Mouse (Mus musculus): ENCODE data around the gene Mertk. TPM values are rescaled to one million over a fixed set of nuclear protein-coding genes. Genes with fewer than 3 reads are reported as not detected.
"Not testable (repeated sequence)": the region's sequence is repeated elsewhere in the genome, so short reads cannot be mapped to it uniquely, and the experiment has no call there.

The Mertk gene
- polyA plus RNA-seq, 1 experiment from 2014 or later: 6.1 TPM

DNA sequence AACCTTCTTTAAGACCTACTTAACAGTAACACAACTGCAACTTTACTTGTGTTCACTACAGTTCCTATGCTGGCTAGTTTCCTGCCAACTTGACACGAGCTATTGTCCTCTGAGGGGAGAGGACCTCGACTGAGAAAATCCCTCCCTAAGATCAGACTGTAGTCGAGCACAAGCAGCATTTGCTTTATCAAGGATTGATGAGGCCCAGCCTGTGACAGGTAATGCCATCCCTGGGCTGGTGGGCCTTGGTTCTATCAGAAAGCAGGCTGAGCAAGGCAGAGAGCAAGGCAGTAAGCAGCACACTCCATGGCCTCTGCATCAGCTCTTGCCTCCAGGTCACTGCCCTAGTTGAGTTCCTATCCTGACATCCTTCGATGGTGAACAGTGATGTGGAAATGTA, 5.5 kb upstream of the Mertk start:
- Histone ChIP-seq H3K27ac (ENCODE audit: low read depth) (no peak overlapping the region), H3K4me3 (ENCODE audit: low read depth, low read length) (no peak overlapping the region), H3K9ac (replicated peaks) (no peak overlapping the region), H3K36me3 (replicated peaks; ENCODE audit: insufficient read depth, low read length) (no peaks in the 10 kb centered on the region), H3K4me1 (ENCODE audit: insufficient read depth) (no peaks in the 10 kb centered on the region), H3K27me3 (ENCODE audit: insufficient read depth, low read length) (no peaks in the 10 kb centered on the region), H3K9me3 (ENCODE audit: low read length) (no peaks in the 10 kb centered on the region), H3K4me2 (ENCODE audit: low read depth, low read length) (no peak overlapping the region)
- ATAC-seq (no peak), DNase-seq (no peak)
- WGBS (ENCODE audit: insufficient replicate concordance): 54% methylated on average over 4 of the region's 4 CpGs
- TF ChIP-seq EP300 (IDR thresholded peaks at IDR 0.05; ENCODE audit: low read depth): no peak
- TF ChIP-seq CTCF (IDR thresholded peaks at IDR 0.05; ENCODE audit: low read depth): no peak

DNA sequence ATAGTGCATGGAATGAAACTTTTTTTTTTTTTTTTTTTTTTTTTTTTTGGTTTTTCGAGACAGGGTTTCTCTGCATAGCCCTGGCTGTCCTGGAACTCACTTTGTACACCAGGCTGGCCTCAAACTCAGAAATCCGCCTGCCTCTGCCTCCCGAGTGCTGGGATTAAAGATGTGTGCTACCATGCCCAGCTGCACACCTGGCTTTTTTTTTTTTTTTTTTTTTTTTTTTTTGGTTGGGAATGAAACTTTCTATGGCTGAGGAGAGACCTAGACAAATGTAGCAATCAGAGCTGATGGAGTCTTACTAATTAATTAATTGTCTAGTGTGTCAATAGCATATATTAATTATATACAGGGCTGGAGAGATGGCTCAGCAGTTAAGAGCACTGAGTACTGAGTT, 4.9 kb upstream of the Mertk start:
- not testable (repeated sequence) for DNase-seq; H3K9ac ChIP-seq (replicated peaks); H3K27ac ChIP-seq (ENCODE audit: low read depth); H3K27me3 ChIP-seq (ENCODE audit: insufficient read depth, low read length); H3K4me1 ChIP-seq (ENCODE audit: insufficient read depth); H3K4me2 ChIP-seq (ENCODE audit: low read depth, low read length); H3K36me3 ChIP-seq (replicated peaks; ENCODE audit: insufficient read depth, low read length); H3K4me3 ChIP-seq (ENCODE audit: low read depth, low read length); ATAC-seq; H3K9me3 ChIP-seq (ENCODE audit: low read length)
- 73% methylated on average over 3 of the region's 3 CpGs for WGBS (ENCODE audit: insufficient replicate concordance)

DNA sequence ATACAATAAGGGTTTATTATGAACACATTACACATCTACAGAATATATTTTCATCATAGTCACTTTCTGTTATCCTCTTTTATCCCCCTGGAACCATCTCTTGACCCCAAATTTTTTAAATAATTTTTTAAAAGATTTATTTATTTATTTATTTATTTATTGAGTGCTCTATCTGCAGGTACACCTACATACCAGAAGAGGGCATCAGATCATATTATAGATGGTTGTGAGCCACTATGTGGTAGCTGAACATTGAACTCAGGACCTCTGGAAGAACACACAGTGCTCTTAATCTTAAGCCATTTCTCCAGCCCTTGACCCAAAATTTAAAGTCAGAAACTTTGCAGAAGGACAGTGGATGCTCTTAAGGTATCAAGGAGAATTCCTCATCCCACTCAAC, 4.2 kb upstream of the Mertk start:
- ATAC-seq (no peak), DNase-seq (no peak)
- TF ChIP-seq CTCF (IDR thresholded peaks at IDR 0.05; ENCODE audit: low read depth): peak; percentile 23; the same call in 1 of the 2 replicates
- no peak for TF ChIP-seq EP300 (IDR thresholded peaks at IDR 0.05; ENCODE audit: low read depth)
- no peak overlapping the region for H3K4me2 ChIP-seq (ENCODE audit: low read depth, low read length)
- H3K9me3 ChIP-seq (ENCODE audit: low read length): no peaks in the 10 kb centered on the region
- no peak overlapping the region for H3K4me3 ChIP-seq (ENCODE audit: low read depth, low read length)
- no peak overlapping the region for H3K27ac ChIP-seq (ENCODE audit: low read depth)
- no peaks in the 10 kb centered on the region for H3K4me1 ChIP-seq (ENCODE audit: insufficient read depth)
- peaks cover 9% of the 10 kb centered on the region; the same call in 1 of the 2 replicates for H3K27me3 ChIP-seq (ENCODE audit: insufficient read depth, low read length)
- no peak overlapping the region for H3K9ac ChIP-seq (replicated peaks)
- no peaks in the 10 kb centered on the region for H3K36me3 ChIP-seq (replicated peaks; ENCODE audit: insufficient read depth, low read length)

DNA sequence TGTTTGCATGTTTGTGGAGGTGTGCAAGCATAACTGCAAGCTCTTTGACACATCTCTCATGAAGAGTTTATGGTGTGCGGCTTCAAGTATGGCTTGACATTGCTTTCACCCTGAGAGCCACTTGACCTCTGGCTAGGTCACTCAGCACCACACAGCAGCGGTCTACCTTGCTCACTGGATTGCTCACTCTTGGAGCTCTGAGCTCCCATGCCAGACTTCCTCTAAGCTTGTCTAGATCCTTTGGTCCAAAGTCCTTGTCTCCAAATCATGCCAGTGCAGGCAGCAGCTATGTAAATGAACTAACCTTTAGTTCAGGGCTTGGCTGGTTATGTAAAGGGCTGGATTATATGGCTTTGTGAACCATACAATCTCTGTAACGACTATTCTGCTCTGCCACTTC, 2.3 kb upstream of the Mertk start:
- H3K36me3 ChIP-seq (replicated peaks; ENCODE audit: insufficient read depth, low read length): no peaks in the 10 kb centered on the region
- H3K27me3 ChIP-seq (ENCODE audit: insufficient read depth, low read length): peaks cover 9% of the 10 kb centered on the region; the same call in 1 of the 2 replicates
- H3K4me1 ChIP-seq (ENCODE audit: insufficient read depth): 0 out of 2 replicates have a peak, but pooled peaks cover 2% of the 10 kb centered on the region
- TF ChIP-seq CTCF (IDR thresholded peaks at IDR 0.05; ENCODE audit: low read depth) (no peak), EP300 (IDR thresholded peaks at IDR 0.05; ENCODE audit: low read depth) (no peak)
- 67% methylated on average over 3 of the region's 3 CpGs for WGBS (ENCODE audit: insufficient replicate concordance)
- H3K4me2 ChIP-seq (ENCODE audit: low read depth, low read length): no peak overlapping the region
- no peak overlapping the region for H3K9ac ChIP-seq (replicated peaks)
- H3K4me3 ChIP-seq (ENCODE audit: low read depth, low read length): no peak overlapping the region
- no peaks in the 10 kb centered on the region for H3K9me3 ChIP-seq (ENCODE audit: low read length)
- DNase-seq: no peak
- no peak for ATAC-seq
- no peak overlapping the region for H3K27ac ChIP-seq (ENCODE audit: low read depth)

DNA sequence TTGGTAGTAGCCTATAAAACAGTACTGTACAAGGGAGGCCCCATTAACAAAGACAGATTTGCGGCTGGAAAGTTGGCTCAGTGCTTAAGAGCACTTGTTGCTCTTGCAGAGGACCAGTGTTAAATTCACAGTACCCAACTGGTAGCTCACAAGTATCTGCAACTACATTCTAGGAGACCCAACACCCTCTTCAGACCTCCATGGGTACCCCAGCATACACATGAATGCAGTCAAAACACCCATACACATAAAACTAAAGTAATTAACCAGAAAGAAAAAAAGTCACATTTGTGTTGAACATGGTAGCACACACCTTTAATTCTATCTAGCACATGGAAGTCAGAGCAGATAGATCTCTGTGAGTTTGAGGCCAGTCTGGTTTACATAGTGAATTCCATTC, 1.7 kb upstream of the Mertk start:
- peaks cover 9% of the 10 kb centered on the region; the same call in 1 of the 2 replicates for H3K27me3 ChIP-seq (ENCODE audit: insufficient read depth, low read length)
- no peak overlapping the region for H3K4me2 ChIP-seq (ENCODE audit: low read depth, low read length)
- H3K9me3 ChIP-seq (ENCODE audit: low read length): no peaks in the 10 kb centered on the region
- WGBS (ENCODE audit: insufficient replicate concordance): 83% methylated on average over 1 of the region's 1 CpGs
- H3K27ac ChIP-seq (ENCODE audit: low read depth): no peak overlapping the region
- no peak for ATAC-seq
- H3K4me3 ChIP-seq (ENCODE audit: low read depth, low read length): no peak overlapping the region
- no peak for DNase-seq
- no peak overlapping the region for H3K9ac ChIP-seq (replicated peaks)
- 0 out of 2 replicates have a peak, but pooled peaks cover 2% of the 10 kb centered on the region for H3K4me1 ChIP-seq (ENCODE audit: insufficient read depth)
- TF ChIP-seq EP300 (IDR thresholded peaks at IDR 0.05; ENCODE audit: low read depth): no peak
- no peak for TF ChIP-seq CTCF (IDR thresholded peaks at IDR 0.05; ENCODE audit: low read depth)
- no peaks in the 10 kb centered on the region for H3K36me3 ChIP-seq (replicated peaks; ENCODE audit: insufficient read depth, low read length)

DNA sequence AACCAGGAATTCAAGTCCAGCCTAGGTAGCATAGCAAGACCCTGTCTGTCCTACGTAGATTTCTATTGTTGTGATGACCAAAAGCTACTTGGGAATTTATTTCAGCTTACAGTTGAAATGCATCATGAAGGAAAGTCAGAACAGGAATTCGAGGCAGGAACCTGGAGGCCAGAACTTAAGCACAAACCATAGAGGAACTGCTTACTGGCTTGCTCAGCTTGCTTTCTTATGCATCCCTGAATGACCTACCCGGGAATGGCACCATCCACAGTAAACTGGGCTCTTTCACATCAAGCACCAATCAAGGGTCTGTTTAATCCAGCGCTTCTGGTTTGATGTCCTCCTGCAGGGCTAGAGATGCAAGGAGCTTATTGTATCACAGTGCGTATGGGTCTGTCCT, 1.2 kb upstream of the Mertk start:
- H3K4me3 ChIP-seq (ENCODE audit: low read depth, low read length): no peak overlapping the region
- no peak overlapping the region for H3K27ac ChIP-seq (ENCODE audit: low read depth)
- 0 out of 2 replicates have a peak, but pooled peaks cover 2% of the 10 kb centered on the region for H3K4me1 ChIP-seq (ENCODE audit: insufficient read depth)
- no peak for DNase-seq
- H3K27me3 ChIP-seq (ENCODE audit: insufficient read depth, low read length): peaks cover 9% of the 10 kb centered on the region; the same call in 1 of the 2 replicates
- H3K9me3 ChIP-seq (ENCODE audit: low read length): no peaks in the 10 kb centered on the region
- no peak overlapping the region for H3K4me2 ChIP-seq (ENCODE audit: low read depth, low read length)
- ATAC-seq: no peak
- TF ChIP-seq EP300 (IDR thresholded peaks at IDR 0.05; ENCODE audit: low read depth) (no peak), CTCF (IDR thresholded peaks at IDR 0.05; ENCODE audit: low read depth) (no peak)
- H3K9ac ChIP-seq (replicated peaks): no peak overlapping the region
- 48% methylated on average over 5 of the region's 5 CpGs for WGBS (ENCODE audit: insufficient replicate concordance)
- no peaks in the 10 kb centered on the region for H3K36me3 ChIP-seq (replicated peaks; ENCODE audit: insufficient read depth, low read length)

Measured in liver, postnatal 0 days (tissue).